Comparison of ENCODE assay signal across 15 mouse cellular contexts in genomic region chr16:40271859-40272258, GRCm38 (mm10).
DNase-seq lines count a peak whose midpoint lies in the region; ATAC-seq and TF ChIP-seq lines count a peak whose summit lies in the region.
"Had no signal": no experiment of that assay in that cellular context is flagged by ENCODE, and none has a peak within 500 bp of the region (broad histone marks: within the 10 kb centered on the region; RNA-seq: fewer than 3 reads in every experiment).

No protein-coding gene starts in this region.

- no peaks in the 10 kb centered on the region for H3K9me3 ChIP-seq in heart, postnatal 0 days (replicated peaks; ENCODE audit: control insufficient read depth, low read length)
- H3K9me3 ChIP-seq in lung, embryonic 14.5 days (ENCODE audit: low read depth, low read length), result no peaks in the 10 kb centered on the region
- H3K9me3 ChIP-seq: limb, embryonic 12.5 days; stomach, embryonic 15.5 days had no signal

- H3K27ac ChIP-seq in heart, postnatal 0 days (ENCODE audit: low read depth), result no peak overlapping the region
- H3K27ac ChIP-seq in lung, embryonic 14.5 days (ENCODE audit: low read depth), result no peak overlapping the region
- H3K27ac ChIP-seq: limb, embryonic 12.5 days; stomach, embryonic 15.5 days had no signal

- WGBS in heart, postnatal 0 days, result 65% methylated on average over 3 of the region's 3 CpGs
- 79% methylated on average over 3 of the region's 3 CpGs for WGBS in lung, embryonic 14.5 days

- intact Hi-C loops in heart, postnatal 25 days (cut with DNase I), result loop anchor here (10.0 kb wide), 1 partner anchor 973 kb away; no protein-coding TSS in a partner anchor

- H3K4me2 ChIP-seq in heart, postnatal 0 days (ENCODE audit: low read depth, low read length), result no peak overlapping the region
- H3K4me2 ChIP-seq in lung, embryonic 14.5 days, result no peak overlapping the region
- H3K4me2 ChIP-seq: limb, embryonic 12.5 days; stomach, embryonic 15.5 days had no signal

- no peaks in the 10 kb centered on the region for H3K27me3 ChIP-seq in heart, postnatal 0 days (ENCODE audit: control insufficient read depth, insufficient read depth, low read length)
- no peaks in the 10 kb centered on the region for H3K27me3 ChIP-seq in lung, embryonic 14.5 days (ENCODE audit: insufficient read depth, low read length)
- H3K27me3 ChIP-seq: limb, embryonic 12.5 days; stomach, embryonic 15.5 days had no signal

- TF ChIP-seq EP300 in heart, postnatal 0 days (IDR thresholded peaks at IDR 0.05; ENCODE audit: low read depth), result no peak

- H3K36me3 ChIP-seq in heart, postnatal 0 days (replicated peaks; ENCODE audit: control insufficient read depth, insufficient read depth, low read length), result no peaks in the 10 kb centered on the region
- no peaks in the 10 kb centered on the region for H3K36me3 ChIP-seq in lung, embryonic 14.5 days (ENCODE audit: insufficient read depth)
- H3K36me3 ChIP-seq: limb, embryonic 12.5 days; stomach, embryonic 15.5 days had no signal

- no peak overlapping the region for H3K4me3 ChIP-seq in heart, postnatal 0 days (ENCODE audit: low read depth, low read length)
- no peak overlapping the region for H3K4me3 ChIP-seq in lung, embryonic 14.5 days (ENCODE audit: low read depth, low read length)
- H3K4me3 ChIP-seq: limb, embryonic 12.5 days; stomach, embryonic 15.5 days had no signal

- no peak for ATAC-seq in heart, postnatal 0 days (ENCODE audit: insufficient read depth, low read depth)
- no peak for ATAC-seq in lung, embryonic 14.5 days (ENCODE audit: insufficient read depth)
- ATAC-seq: inflammation-experienced regulatory T-cells, adult 6 months had no signal

- no peaks in the 10 kb centered on the region for H3K4me1 ChIP-seq in heart, postnatal 0 days (ENCODE audit: control insufficient read depth, insufficient read depth)
- H3K4me1 ChIP-seq in lung, embryonic 14.5 days (ENCODE audit: insufficient read depth), result no peaks in the 10 kb centered on the region
- H3K4me1 ChIP-seq: limb, embryonic 12.5 days; stomach, embryonic 15.5 days had no signal

- H3K9ac ChIP-seq in heart, postnatal 0 days (replicated peaks; ENCODE audit: low read depth, low read length), result no peak overlapping the region
- no peak overlapping the region for H3K9ac ChIP-seq in lung, embryonic 14.5 days
- H3K9ac ChIP-seq: limb, embryonic 12.5 days; stomach, embryonic 15.5 days had no signal

- TF ChIP-seq CTCF in heart, postnatal 0 days (IDR thresholded peaks at IDR 0.05; ENCODE audit: low read depth), result peak; percentile 18
- TF ChIP-seq CTCF in lung, embryonic 14.5 days (IDR thresholded peaks at IDR 0.05; ENCODE audit: low read depth), result peak; percentile 42

- no peak for DNase-seq in heart, postnatal 0 days (ENCODE audit: low spot score)
- no peak for DNase-seq in heart, postnatal 25 days (ENCODE audit: low spot score)
- peak; percentile 24 for DNase-seq in lung, embryonic 14.5 days
- no peak for DNase-seq in lung, adult 18-20 months
- DNase-seq in NIH3T3 (ENCODE audit: low read depth), result peak; percentile 5
- DNase-seq in retina, postnatal 1 day, result peak; percentile 29
- DNase-seq in c-Kit-positive CD71-positive TER-119-positive erythroid progenitor cells, embryonic 14.5 days (ENCODE audit: low spot score), result no peak
- DNase-seq: adrenal gland, adult 2 months; gastrocnemius, postnatal 25 days; lung, postnatal 10 days; midbrain, embryonic 14.5 days; right cerebral cortex, postnatal 4 days had no signal

Comparison
In these comparisons a context has a peak if more than half of its experiments do, and no peak if none do; other contexts are left out.
1. DNase-seq: peak in lung, embryonic 14.5 days (single experiment), NIH3T3 (single experiment) and retina, postnatal 1 day (single experiment); none in heart, postnatal 0 days (single experiment), heart, postnatal 25 days (single experiment), lung, adult 18-20 months (0 of 2) and c-Kit-positive CD71-positive TER-119-positive erythroid progenitor cells, embryonic 14.5 days (single experiment).